Mouse (Mus musculus) forebrain, postnatal 0 days (tissue): ENCODE data around the gene Dock9. TPM values are rescaled to one million over a fixed set of nuclear protein-coding genes. Genes with fewer than 3 reads are reported as not detected.

Experiments
- ATAC-seq: fragments of 200-750 bp; cut with Nextera tagmentation; 2 replicates; pipeline ENCODE4 v1.8.0; 2017; ENCODE audit warnings: mild to moderate bottlenecking, moderate library complexity
- DNase-seq: peaks from one replicate; pipeline ENCODE4 v3.0.0-alpha.2; 2015
- H3K27ac ChIP-seq: fragments of 300-500 bp; sonication (generic); 2 replicates; pipeline ENCODE4 v1.5.1; 2014; ENCODE audit warnings: low read depth, mild to moderate bottlenecking, antibody characterized with exemption, low read length, moderate library complexity, mixed read lengths
- H3K27me3 ChIP-seq: fragments of 300-500 bp; sonication (generic); 2 replicates; pipeline ENCODE4 v1.6.1; 2014; ENCODE audit warnings: mild to moderate bottlenecking, low read length, mixed read lengths; ENCODE audit not compliant: insufficient read depth
- H3K36me3 ChIP-seq: fragments of 300-500 bp; sonication (generic); 2 replicates; pipeline ENCODE4 v1.6.1; 2014; ENCODE audit warnings: mild to moderate bottlenecking, moderate library complexity; ENCODE audit not compliant: insufficient read depth
- H3K4me1 ChIP-seq: fragments of 300-500 bp; sonication (generic); 2 replicates; pipeline ENCODE4 v1.6.1; 2014; ENCODE audit warnings: antibody characterized with exemption; ENCODE audit not compliant: insufficient read depth
- H3K4me2 ChIP-seq: fragments of 300-500 bp; sonication (generic); 2 replicates; pipeline ENCODE4 v1.6.1; 2014; ENCODE audit warnings: low read depth, mild to moderate bottlenecking, moderate library complexity
- H3K4me3 ChIP-seq: fragments of 300-500 bp; sonication (generic); 2 replicates; pipeline ENCODE4 v1.5.1; 2014; ENCODE audit warnings: low read depth, low read length, mixed read lengths
- H3K9ac ChIP-seq: fragments of 300-500 bp; sonication (generic); 2 replicates; pipeline ENCODE4 v1.6.1; 2014; ENCODE audit warnings: mild to moderate bottlenecking
- H3K9me3 ChIP-seq: fragments of 300-500 bp; sonication (generic); 2 replicates; pipeline ENCODE4 v1.6.1; 2016; ENCODE audit warnings: low read length
- CTCF ChIP-seq: sonication (generic); IDR thresholded peaks from 2 replicates; pipeline ENCODE4 v1.5.1; 2016; ENCODE audit warnings: antibody characterized with exemption, control low read depth, low read depth
- WGBS: fragments of 180-500 bp; shearing (Covaris S2); extraction: QIAGEN DNeasy Blood & Tissue Kit; methylation state at CpG from one replicate; pipeline ENCODE4 v1.1.7; 2014; 5-methylcytosine and 5-hydroxymethylcytosine counted together
- polyA plus RNA-seq: library from polyadenylated mRNA; unstranded; fragments of >200 nt; fragmentation: Nextera tagmentation; extraction: Ambion mirVana; gene quantifications from 2 replicates; pipeline ENCODE4 v1.2.1, GENCODE M21; 2015
- total RNA-seq: library from RNA; depleted of rRNA; stranded (reverse); fragments of >200 nt; gene quantifications from 2 replicates; pipeline ENCODE4 v1.2.3, GENCODE M21; 2014

Dock9 gene
- total and polyA plus RNA-seq, 2 experiments from 2014 or later = 14.2 to 87.2 TPM

GRCm38 (mm10) chr14:121804461-121804860, 6.8 kb upstream of the Dock9 start:
- H3K27me3 ChIP-seq = no peaks in the 10 kb centered on the region
- no peak overlapping the region for H3K9ac ChIP-seq
- WGBS = 81% methylated on average over 4 of the region's 4 CpGs
- no peak overlapping the region for H3K4me3 ChIP-seq
- H3K4me2 ChIP-seq = no peak overlapping the region
- no peak for DNase-seq
- H3K9me3 ChIP-seq = no peaks in the 10 kb centered on the region
- ATAC-seq = no peak
- peak; percentile 57 for TF ChIP-seq CTCF
- H3K27ac ChIP-seq = no peak overlapping the region
- no peaks in the 10 kb centered on the region for H3K4me1 ChIP-seq
- no peaks in the 10 kb centered on the region for H3K36me3 ChIP-seq

DNA sequence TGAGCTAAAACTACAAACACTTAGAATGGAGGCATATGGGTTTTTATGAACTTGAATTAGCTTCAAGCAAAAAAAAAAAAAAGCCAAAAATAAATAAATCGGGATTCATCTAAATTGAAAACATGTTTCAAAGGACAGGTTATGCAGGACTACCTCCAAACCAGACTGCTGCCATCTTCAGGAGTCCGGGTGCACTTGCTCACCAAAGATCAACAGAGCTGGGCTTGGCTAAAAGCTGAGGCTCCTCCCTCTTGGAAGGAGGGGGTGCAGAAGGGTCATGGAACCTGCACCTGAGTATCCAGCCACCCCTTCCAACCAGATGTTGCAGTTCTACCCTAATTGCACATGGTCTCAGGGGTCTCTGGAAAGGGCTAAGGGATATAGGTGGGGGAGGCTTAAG, 3.3 kb upstream of the Dock9 start:
- DNase-seq = no peak
- TF ChIP-seq CTCF = 0 out of 2 replicates have a peak, but pooled peaks have one; percentile 13
- Histone ChIP-seq H3K9ac (no peak overlapping the region), H3K4me2 (no peak overlapping the region), H3K36me3 (no peaks in the 10 kb centered on the region), H3K27ac (no peak overlapping the region), H3K9me3 (no peaks in the 10 kb centered on the region), H3K4me3 (no peak overlapping the region), H3K4me1 (no peaks in the 10 kb centered on the region), H3K27me3 (no peaks in the 10 kb centered on the region; the same call in 1 of the 2 replicates)
- WGBS = 27% methylated on average over 2 of the region's 2 CpGs
- no peak for ATAC-seq

DNA sequence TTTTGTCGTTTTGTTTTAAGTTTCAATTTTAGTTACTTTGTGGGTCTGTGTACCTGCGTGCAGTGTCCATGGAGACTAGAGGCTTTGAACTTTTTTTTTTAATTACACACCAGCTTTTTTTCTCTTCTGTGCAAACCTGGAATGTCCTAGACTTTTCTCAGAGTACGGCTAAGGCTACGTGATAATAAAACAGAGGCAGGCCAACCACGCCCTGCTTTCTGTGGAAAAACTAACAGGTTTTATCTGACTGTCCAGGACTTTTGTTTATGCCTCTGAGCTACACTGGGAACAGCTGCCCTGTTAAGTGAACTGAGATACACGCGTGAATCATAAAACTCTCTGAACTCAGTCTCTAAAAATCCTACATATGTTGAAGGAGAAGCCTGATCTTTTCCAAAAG, 1.5 kb upstream of the Dock9 start:
- H3K27me3 ChIP-seq = no peaks in the 10 kb centered on the region; the same call in 1 of the 2 replicates
- WGBS = 79% methylated on average over 7 of the region's 7 CpGs
- H3K9me3 ChIP-seq = no peaks in the 10 kb centered on the region
- no peak overlapping the region for H3K4me3 ChIP-seq
- H3K4me1 ChIP-seq = no peaks in the 10 kb centered on the region
- DNase-seq (no peak), ATAC-seq (no peak)
- H3K4me2 ChIP-seq = no peak overlapping the region
- no peaks in the 10 kb centered on the region for H3K36me3 ChIP-seq
- no peak for TF ChIP-seq CTCF
- H3K27ac ChIP-seq = no peak overlapping the region
- no peak overlapping the region for H3K9ac ChIP-seq

DNA sequence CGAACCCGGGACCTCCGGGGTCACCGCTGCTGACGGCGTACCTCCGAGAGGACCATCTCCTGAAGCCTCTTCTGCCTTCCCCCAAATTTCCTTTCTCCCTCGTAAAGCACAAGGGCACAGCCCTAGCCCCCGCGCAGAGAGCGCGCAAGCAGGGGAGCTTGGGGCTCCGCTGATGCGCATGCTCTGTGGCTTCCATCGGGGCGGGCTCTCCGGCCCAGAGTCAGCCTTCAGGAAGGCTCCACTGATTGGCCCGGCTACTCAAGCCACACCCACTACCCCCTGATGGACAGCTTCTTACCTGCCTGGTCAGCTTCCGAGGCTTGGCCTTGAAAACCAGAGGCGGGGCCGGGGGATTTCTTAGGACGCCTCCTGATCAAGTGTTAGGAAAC, 768 bp upstream of the Dock9 start:
- DNase-seq = peak; percentile 94
- H3K9me3 ChIP-seq = no peaks in the 10 kb centered on the region
- H3K36me3 ChIP-seq = no peaks in the 10 kb centered on the region
- peak overlapping the region; percentile 75 for H3K4me3 ChIP-seq
- TF ChIP-seq CTCF = no peak; the same call in 1 of the 2 replicates
- no peaks in the 10 kb centered on the region for H3K4me1 ChIP-seq
- H3K4me2 ChIP-seq = peak overlapping the region; percentile 68
- peak overlapping the region; percentile 79 for H3K9ac ChIP-seq
- 1% methylated on average over 22 of the region's 22 CpGs for WGBS
- peak overlapping the region; percentile 82 for H3K27ac ChIP-seq
- H3K27me3 ChIP-seq = no peaks in the 10 kb centered on the region; the same call in 1 of the 2 replicates
- ATAC-seq = peak; percentile 95

DNA sequence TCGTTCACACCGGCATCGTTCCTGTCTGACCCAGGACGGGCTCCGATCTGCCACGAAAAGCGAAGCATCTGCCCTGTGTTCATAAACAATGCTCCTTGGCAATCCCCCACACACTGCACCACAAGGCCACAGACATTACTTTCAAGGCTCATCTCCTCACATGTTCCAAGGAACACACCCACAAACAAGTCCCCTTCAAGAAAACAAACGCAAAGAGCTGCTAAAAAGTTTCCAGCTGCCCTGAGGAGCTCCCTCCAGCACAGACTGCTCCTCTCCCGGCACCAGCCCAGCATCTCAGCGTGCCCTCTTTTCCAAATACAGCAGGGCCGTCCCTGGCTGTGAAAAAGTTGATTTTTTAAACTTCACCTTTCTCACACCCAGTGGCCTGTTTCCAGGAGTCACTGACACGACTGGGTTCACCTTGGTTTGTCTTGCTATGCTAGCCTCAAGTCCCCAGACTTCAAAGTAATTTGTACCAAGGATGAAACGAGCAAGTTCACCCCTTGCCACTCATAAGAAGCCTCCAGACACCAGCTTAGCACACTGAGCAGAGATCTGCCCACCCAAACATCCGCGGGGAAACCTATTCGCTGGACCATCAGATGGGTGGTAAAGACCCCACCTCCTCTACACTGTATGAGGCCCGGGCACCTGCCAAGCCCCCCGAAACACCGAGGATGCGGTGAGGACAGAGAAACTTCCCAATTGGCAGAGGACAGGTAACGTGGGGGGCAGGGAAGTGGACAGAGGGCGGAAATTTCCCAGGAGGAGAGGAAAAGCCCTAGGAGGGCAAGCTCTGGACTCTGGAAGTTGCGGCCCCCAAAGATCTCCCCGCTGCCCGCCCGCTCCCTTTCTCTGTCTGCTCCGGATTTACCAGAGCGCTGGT, 823 bp downstream of the Dock9 start:
- Histone ChIP-seq H3K9me3 (no peaks in the 10 kb centered on the region), H3K9ac (peak overlapping the region; percentile 79), H3K36me3 (no peaks in the 10 kb centered on the region), H3K4me2 (peak overlapping the region; percentile 68), H3K27ac (no peak overlapping the region), H3K4me3 (peak overlapping the region; percentile 75), H3K4me1 (no peaks in the 10 kb centered on the region), H3K27me3 (no peaks in the 10 kb centered on the region; the same call in 1 of the 2 replicates)
- no peak for TF ChIP-seq CTCF
- WGBS = 14% methylated on average over 27 of the region's 28 CpGs
- DNase-seq = peak; percentile 3
- no peak for ATAC-seq

DNA sequence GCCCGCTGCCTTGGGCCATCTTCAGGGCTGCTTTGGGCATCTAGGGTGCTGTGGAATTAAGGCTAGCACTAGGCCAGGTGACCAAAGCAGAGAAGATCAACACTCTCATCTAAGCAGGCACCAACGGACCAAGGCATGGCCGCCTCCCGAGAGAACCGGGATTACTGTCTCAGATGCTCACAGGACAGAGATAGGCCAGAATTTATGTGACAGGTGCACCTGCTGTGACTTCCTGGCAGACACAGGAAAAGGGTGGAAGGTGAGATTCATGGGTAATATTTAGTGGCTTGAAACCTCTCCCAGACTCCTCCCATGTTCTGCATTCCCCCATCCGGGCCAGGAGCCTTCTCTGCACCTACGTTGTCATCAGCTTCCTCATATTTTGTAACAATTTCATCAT, 2.1 kb downstream of the Dock9 start:
- H3K9ac ChIP-seq = no peak overlapping the region
- H3K27ac ChIP-seq = no peak overlapping the region
- H3K27me3 ChIP-seq = no peaks in the 10 kb centered on the region; the same call in 1 of the 2 replicates
- 88% methylated on average over 7 of the region's 7 CpGs for WGBS
- H3K4me2 ChIP-seq = no peak overlapping the region
- no peak for TF ChIP-seq CTCF
- no peak overlapping the region for H3K4me3 ChIP-seq
- H3K36me3 ChIP-seq = no peaks in the 10 kb centered on the region
- no peak for DNase-seq
- no peak for ATAC-seq
- no peaks in the 10 kb centered on the region for H3K9me3 ChIP-seq
- H3K4me1 ChIP-seq = no peaks in the 10 kb centered on the region

- no peak for ATAC-seq
- Histone ChIP-seq H3K27ac (no peak overlapping the region), H3K4me3 (no peak overlapping the region), H3K27me3 (no peaks in the 10 kb centered on the region; the same call in 1 of the 2 replicates), H3K4me1 (no peaks in the 10 kb centered on the region), H3K36me3 (no peaks in the 10 kb centered on the region), H3K4me2 (no peak overlapping the region), H3K9me3 (no peaks in the 10 kb centered on the region), H3K9ac (no peak overlapping the region)
- no peak for TF ChIP-seq CTCF
- DNase-seq = no peak
- WGBS = 85% methylated on average over 5 of the region's 5 CpGs
Measured at GRCm38 (mm10) chr14:121793639-121794038, 4.0 kb downstream of the Dock9 start.
